Comparison of ENCODE assay signal across 9 mouse cellular contexts in genomic region chr2:4452590-4453400, GRCm38 (mm10).
DNase-seq lines count a peak whose midpoint lies in the region; ATAC-seq and TF ChIP-seq lines count a peak whose summit lies in the region.
"Had no signal": no experiment of that assay in that cellular context is flagged by ENCODE, and none has a peak within 500 bp of the region (broad histone marks: within the 10 kb centered on the region; RNA-seq: fewer than 3 reads in every experiment).

No protein-coding gene starts in this region.

- no peak for TF ChIP-seq POLR2A in heart, adult 2 months (IDR thresholded peaks at IDR 0.05; ENCODE audit: insufficient read depth, low read depth, low read length)

- no peaks in the 10 kb centered on the region; the same call in 1 of the 2 replicates for H3K36me3 ChIP-seq in heart, adult 2 months (ENCODE audit: control insufficient read depth, insufficient read depth, low read length)
- no peaks in the 10 kb centered on the region for H3K36me3 ChIP-seq in heart, embryonic 11.5 days (ENCODE audit: control insufficient read depth, insufficient read depth, low read length)

- H3K4me1 ChIP-seq in heart, adult 2 months (ENCODE audit: control insufficient read depth, insufficient read depth, low read length) = peaks cover 19% of the 10 kb centered on the region
- peaks cover 41% of the 10 kb centered on the region for H3K4me1 ChIP-seq in heart, embryonic 11.5 days (ENCODE audit: control insufficient read depth, insufficient read depth, low read length)

- TF ChIP-seq CTCF in heart, adult 2 months (IDR thresholded peaks at IDR 0.05) = no peak

- TF ChIP-seq EP300 in heart, adult 2 months (IDR thresholded peaks at IDR 0.05; ENCODE audit: insufficient read depth, low read depth, low read length) = 0 out of 2 replicates have a peak, but pooled peaks have one; percentile 40

- no peak overlapping the region for H3K9ac ChIP-seq in heart, adult 2 months (ENCODE audit: low read depth, low read length)
- H3K9ac ChIP-seq in heart, embryonic 11.5 days (ENCODE audit: low read depth, low read length) = no peak overlapping the region

- peak overlapping the region; percentile 66 for H3K27ac ChIP-seq in heart, adult 2 months
- H3K27ac ChIP-seq in heart, embryonic 11.5 days (ENCODE audit: low read depth, low read length) = no peak overlapping the region

- H3K79me2 ChIP-seq in heart, adult 2 months (replicated peaks; ENCODE audit: control insufficient read depth, insufficient read depth, low read length) = no peaks in the 10 kb centered on the region

- no peak for ATAC-seq in heart, embryonic 11.5 days (replicated peaks; ENCODE audit: insufficient number of reproducible peaks, low FRiP score, low TSS enrichment)

- H3K27me3 ChIP-seq in heart, adult 2 months (ENCODE audit: control insufficient read depth, insufficient read depth, low read length) = no peaks in the 10 kb centered on the region
- H3K27me3 ChIP-seq in heart, embryonic 11.5 days (ENCODE audit: control insufficient read depth, insufficient read depth, low read length) = no peaks in the 10 kb centered on the region
- H3K27me3 ChIP-seq: CH12.LX had no signal

- H3K4me2 ChIP-seq in heart, embryonic 11.5 days = no peak overlapping the region

- H3K4me3 ChIP-seq in heart, adult 2 months = no peak overlapping the region
- H3K4me3 ChIP-seq in heart, embryonic 11.5 days (ENCODE audit: low read depth, low read length) = no peak overlapping the region

- H3K9me3 ChIP-seq in heart, embryonic 11.5 days (replicated peaks; ENCODE audit: control insufficient read depth, low read length) = no peaks in the 10 kb centered on the region

- intact Hi-C loops in heart, adult 2 months (cut with DNase I) = loop anchor here (2.0 kb wide), 1 partner anchor 22 kb away; no protein-coding TSS in a partner anchor

- 34% methylated on average over 12 of the region's 12 CpGs for WGBS in heart, adult 2 months
- WGBS in heart, embryonic 11.5 days (ENCODE audit: insufficient replicate concordance) = 65% methylated on average over 12 of the region's 12 CpGs

- peak; percentile 56 to 63 for DNase-seq in heart, adult 2 months
- DNase-seq in gastrocnemius, adult 8-10 months (ENCODE audit: low spot score in 2 of 2) = peak; percentile 9 to 18
- peak; percentile 8 for DNase-seq in kidney, adult 11 months
- DNase-seq in lung, postnatal 4 days = peak; percentile 59 to 71
- DNase-seq in urinary bladder, postnatal 25 days (ENCODE audit: low spot score) = no peak
- no peak for DNase-seq in thymus, postnatal 25 days
- DNase-seq in spleen, adult 12 weeks (ENCODE audit: low spot score) = no peak

Comparison
In these comparisons a context has a peak if more than half of its experiments do, and no peak if none do; other contexts are left out.
1. DNase-seq: peak in heart, adult 2 months (2 of 2), gastrocnemius, adult 8-10 months (2 of 2), kidney, adult 11 months (single experiment) and lung, postnatal 4 days (2 of 2); none in urinary bladder, postnatal 25 days (single experiment), thymus, postnatal 25 days (single experiment) and spleen, adult 12 weeks (single experiment).